In the genomic region with DNA sequence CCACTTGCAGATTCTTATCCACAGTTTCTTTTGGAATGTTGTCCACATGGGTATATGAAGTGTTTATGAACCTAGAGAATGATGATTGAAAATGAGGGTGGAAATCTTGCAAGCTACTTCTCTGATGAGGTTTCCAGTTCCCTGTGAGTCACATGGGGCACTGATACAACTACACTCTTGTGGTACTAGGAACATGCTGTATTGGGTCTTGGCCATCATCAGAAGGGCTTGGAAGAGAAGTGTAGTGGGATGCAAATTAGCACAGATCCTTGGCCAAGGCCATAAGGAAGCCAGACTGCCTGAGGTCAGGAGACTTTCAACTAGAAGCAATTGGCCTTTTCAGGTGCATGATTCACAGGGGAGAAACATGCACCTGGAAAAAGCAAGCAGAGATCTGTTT, we compare ENCODE assay signal across 16 mouse cellular contexts.
"Had no signal": no experiment of that assay in that cellular context is flagged by ENCODE, and none has a peak within 500 bp of the region (broad histone marks: within the 10 kb centered on the region; RNA-seq: fewer than 3 reads in every experiment).

No protein-coding gene starts in this region.

- H3K4me3 ChIP-seq: neural tube, embryonic 13.5 days; neural tube, embryonic 15.5 days; stomach, embryonic 15.5 days had no signal

- H3K4me2 ChIP-seq: neural tube, embryonic 13.5 days; neural tube, embryonic 15.5 days; stomach, embryonic 15.5 days had no signal

- DNase-seq: retina, postnatal 1 day; right cerebral cortex, adult 18-20 months; right cerebral cortex, postnatal 14 days; right cerebral cortex, postnatal 25 days; right cerebral cortex, postnatal 4 days; spleen, adult 18-20 months; thymus, adult 18-20 months; thymus, adult 2 months; thymus, postnatal 14 days; thymus, postnatal 25 days; thymus, postnatal 36 days; thymus, postnatal 4 days had no signal

- H3K27ac ChIP-seq: neural tube, embryonic 13.5 days; neural tube, embryonic 15.5 days; stomach, embryonic 15.5 days; stomach, postnatal 0 days had no signal

- H3K9me3 ChIP-seq: neural tube, embryonic 13.5 days; neural tube, embryonic 15.5 days; stomach, embryonic 15.5 days had no signal

- H3K27me3 ChIP-seq: neural tube, embryonic 13.5 days; neural tube, embryonic 15.5 days; stomach, embryonic 15.5 days had no signal

- H3K36me3 ChIP-seq: neural tube, embryonic 13.5 days; neural tube, embryonic 15.5 days; stomach, embryonic 15.5 days had no signal

- H3K4me1 ChIP-seq: neural tube, embryonic 13.5 days; neural tube, embryonic 15.5 days; stomach, embryonic 15.5 days had no signal

- H3K9ac ChIP-seq: neural tube, embryonic 13.5 days; neural tube, embryonic 15.5 days; stomach, embryonic 15.5 days had no signal
